Mouse (Mus musculus) urinary bladder, adult 18-20 months (tissue): ENCODE data around the gene Olfm3.

Experiments used
- DNase-seq, 2 experiments: peaks; one replicate each; pipeline ENCODE4 v3.0.0; 2022; ENCODE audit warnings: low spot score in 2 of 2, mixed read lengths in 2 of 2

Gene Olfm3

GRCm38 (mm10) chr3:115080428-115081181 lies 176.7 kb downstream of the Olfm3 start:
- DNase-seq = no peak

- no peak for DNase-seq
Observed at GRCm38 (mm10) chr3:115081371-115081770, 177.5 kb downstream of the Olfm3 start.

GRCm38 (mm10) chr3:115082947-115083346 lies 179.1 kb downstream of the Olfm3 start:
- DNase-seq = no peak

GRCm38 (mm10) chr3:115088281-115088680 lies 184.4 kb downstream of the Olfm3 start:
- DNase-seq = no peak

- DNase-seq = no peak
Observed at GRCm38 (mm10) chr3:115090670-115091069, 186.8 kb downstream of the Olfm3 start.

GRCm38 (mm10) chr3:115095496-115095895 lies 191.6 kb downstream of the Olfm3 start:
- no peak for DNase-seq

- DNase-seq = no peak
Observed at GRCm38 (mm10) chr3:115099590-115099989, 195.7 kb downstream of the Olfm3 start.

- no peak for DNase-seq
Observed at GRCm38 (mm10) chr3:115104155-115104801, 200.4 kb downstream of the Olfm3 start.

GRCm38 (mm10) chr3:115104802-115105493 lies 201.1 kb downstream of the Olfm3 start:
- no peak for DNase-seq

- no peak for DNase-seq
Observed at GRCm38 (mm10) chr3:115145722-115146121, 241.8 kb downstream of the Olfm3 start.

- no peak for DNase-seq
Observed at GRCm38 (mm10) chr3:115146244-115146643, 242.4 kb downstream of the Olfm3 start.

- no peak for DNase-seq
Observed at GRCm38 (mm10) chr3:115158903-115159473, 255.1 kb downstream of the Olfm3 start.

- no peak for DNase-seq
Observed at GRCm38 (mm10) chr3:115174625-115175024, 270.7 kb downstream of the Olfm3 start.
